Mouse (Mus musculus): ENCODE measurements around the gene Pnmal1. TPM values are rescaled to one million over a fixed set of nuclear protein-coding genes. Genes with fewer than 3 reads are reported as not detected.

Pnmal1 gene
- polyA plus RNA-seq, 1 experiment from 2014 or later: 0.15 TPM

DNA sequence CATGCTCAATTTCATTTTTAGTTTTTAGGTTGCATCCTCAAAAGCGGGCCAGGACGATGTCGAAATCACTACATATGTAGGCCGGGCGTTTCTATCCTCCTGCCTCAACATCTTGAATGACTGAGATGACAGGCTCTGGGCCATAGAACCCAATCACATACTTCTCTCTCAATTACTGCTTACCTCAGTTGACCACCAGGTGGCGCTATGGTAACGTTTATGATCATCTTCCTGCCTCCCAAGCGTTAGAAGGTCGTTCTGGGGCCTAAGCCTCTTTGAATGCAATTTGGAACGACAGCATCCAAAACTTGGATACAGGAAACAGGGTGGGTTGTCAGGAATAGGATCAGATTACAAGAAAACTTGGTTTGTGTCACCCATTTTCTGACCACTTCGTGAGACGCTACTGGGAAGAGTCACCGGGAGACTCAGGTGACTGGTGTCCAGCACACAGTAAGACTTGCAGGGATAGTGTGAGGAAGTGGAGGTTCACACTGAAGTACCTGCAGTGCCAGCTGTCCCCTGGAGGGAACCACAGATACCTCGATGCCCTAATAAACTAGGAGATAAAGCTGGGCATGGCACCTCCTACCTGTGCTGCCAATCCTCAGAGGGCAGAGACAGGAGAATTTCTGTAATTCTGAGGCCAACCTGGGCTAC, 27.4 kb upstream of the Pnmal1 start:
- Histone ChIP-seq H3K4me2 (no peak overlapping the region), H3K27me3 (replicated peaks) (no peaks in the 10 kb centered on the region)
- WGBS: 17% methylated on average over 14 of the region's 14 CpGs

GRCm38 (mm10) chr7:16932704-16933577, 26.5 kb upstream of the Pnmal1 start:
- no peaks in the 10 kb centered on the region for H3K36me3 ChIP-seq
- no peak overlapping the region for H3K4me2 ChIP-seq
- WGBS: 37% methylated on average over 14 of the region's 14 CpGs
- no peak for ATAC-seq (ENCODE audit: extremely low read depth, insufficient number of reproducible peaks, low FRiP score, low TSS enrichment)
- no peaks in the 10 kb centered on the region for H3K27me3 ChIP-seq (replicated peaks)
- H3K27ac ChIP-seq (replicated peaks): no peak overlapping the region
- H3K4me3 ChIP-seq: no peak overlapping the region
- H3K9ac ChIP-seq: no peak overlapping the region
- H3K4me1 ChIP-seq: no peaks in the 10 kb centered on the region; the same call in 1 of the 2 replicates
- H3K9me3 ChIP-seq: no peaks in the 10 kb centered on the region

More for the DNA sequence above, 27.4 kb upstream of the Pnmal1 start:
- Histone ChIP-seq H3K4me3 (no peak overlapping the region), H3K27ac (replicated peaks) (no peak overlapping the region), H3K36me3 (no peaks in the 10 kb centered on the region), H3K4me1 (no peaks in the 10 kb centered on the region; the same call in 1 of the 2 replicates), H3K9ac (no peak overlapping the region), H3K9me3 (no peaks in the 10 kb centered on the region)
- ATAC-seq (ENCODE audit: extremely low read depth, insufficient number of reproducible peaks, low FRiP score, low TSS enrichment): no peak

- no peak for ATAC-seq (ENCODE audit: extremely low read depth, insufficient number of reproducible peaks, low FRiP score, low TSS enrichment)
- Histone ChIP-seq H3K4me2 (no peak overlapping the region), H3K9me3 (no peaks in the 10 kb centered on the region), H3K27ac (replicated peaks) (no peak overlapping the region), H3K4me3 (no peak overlapping the region), H3K27me3 (replicated peaks) (no peaks in the 10 kb centered on the region), H3K9ac (no peak overlapping the region), H3K36me3 (no peaks in the 10 kb centered on the region), H3K4me1 (peaks cover 17% of the 10 kb centered on the region)
- WGBS: 39% methylated on average over 4 of the region's 4 CpGs
These were observed 22.2 kb upstream of the Pnmal1 start for GRCm38 (mm10) chr7:16937312-16937711.

- Histone ChIP-seq H3K27me3 (replicated peaks) (no peaks in the 10 kb centered on the region), H3K4me1 (peaks cover 17% of the 10 kb centered on the region), H3K9ac (no peak overlapping the region), H3K9me3 (no peaks in the 10 kb centered on the region), H3K4me2 (no peak overlapping the region), H3K4me3 (no peak overlapping the region), H3K36me3 (no peaks in the 10 kb centered on the region), H3K27ac (replicated peaks) (no peak overlapping the region)
- ATAC-seq (ENCODE audit: extremely low read depth, insufficient number of reproducible peaks, low FRiP score, low TSS enrichment): no peak
- WGBS: 70% methylated on average over 17 of the region's 17 CpGs
These were observed 21.2 kb upstream of the Pnmal1 start for GRCm38 (mm10) chr7:16938117-16938791.

GRCm38 (mm10) chr7:16940292-16940691, 19.2 kb upstream of the Pnmal1 start:
- Histone ChIP-seq H3K4me2 (peak overlapping the region; percentile 19; the same call in 1 of the 2 replicates), H3K4me1 (peaks cover 30% of the 10 kb centered on the region), H3K27me3 (replicated peaks) (peaks cover 11% of the 10 kb centered on the region), H3K27ac (replicated peaks) (peak overlapping the region; percentile 26), H3K36me3 (no peaks in the 10 kb centered on the region), H3K4me3 (no peak overlapping the region), H3K9me3 (no peaks in the 10 kb centered on the region), H3K9ac (peak overlapping the region; percentile 41)
- ATAC-seq (ENCODE audit: extremely low read depth, insufficient number of reproducible peaks, low FRiP score, low TSS enrichment): no peak
- 25% methylated on average over 7 of the region's 7 CpGs for WGBS

GRCm38 (mm10) chr7:16942861-16943260, 16.6 kb upstream of the Pnmal1 start:
- H3K4me1 ChIP-seq: peaks cover 55% of the 10 kb centered on the region
- H3K36me3 ChIP-seq: no peaks in the 10 kb centered on the region
- H3K27ac ChIP-seq (replicated peaks): no peak overlapping the region
- WGBS: 62% methylated on average over 4 of the region's 4 CpGs
- H3K27me3 ChIP-seq (replicated peaks): peaks cover 37% of the 10 kb centered on the region
- H3K4me3 ChIP-seq: no peak overlapping the region
- H3K9ac ChIP-seq: no peak overlapping the region
- no peaks in the 10 kb centered on the region for H3K9me3 ChIP-seq
- no peak overlapping the region for H3K4me2 ChIP-seq
- no peak for ATAC-seq (ENCODE audit: extremely low read depth, insufficient number of reproducible peaks, low FRiP score, low TSS enrichment)

GRCm38 (mm10) chr7:16944061-16944807, 15.2 kb upstream of the Pnmal1 start, which contains the start of gene Pnmal2:
TSS of gene Pnmal2 (plus strand) at chr7:16944682.
- H3K27ac ChIP-seq (replicated peaks): no peak within 1 kb of the TSS
- H3K4me2 ChIP-seq: peak within 1 kb of the TSS; percentile 92
- peak within 1 kb of the TSS; percentile 87 for H3K9ac ChIP-seq
- H3K36me3 ChIP-seq: no peaks in the 10 kb centered on the region
- H3K27me3 ChIP-seq (replicated peaks): peaks cover 50% of the 10 kb centered on the region
- peak; percentile 69; the same call in 1 of the 2 replicates for ATAC-seq (ENCODE audit: extremely low read depth, insufficient number of reproducible peaks, low FRiP score, low TSS enrichment)
- peaks cover 62% of the 10 kb centered on the region for H3K4me1 ChIP-seq
- 18% methylated on average over 36 of the region's 36 CpGs for WGBS
- peak within 1 kb of the TSS; percentile 66 for H3K4me3 ChIP-seq
- H3K9me3 ChIP-seq: no peaks in the 10 kb centered on the region

- H3K27me3 ChIP-seq (replicated peaks): peaks cover 56% of the 10 kb centered on the region
- no peak for ATAC-seq (ENCODE audit: extremely low read depth, insufficient number of reproducible peaks, low FRiP score, low TSS enrichment)
- WGBS: under 1% methylated on average over 22 of the region's 22 CpGs
- H3K9me3 ChIP-seq: no peaks in the 10 kb centered on the region
- H3K27ac ChIP-seq (replicated peaks): no peak overlapping the region
- peaks cover 64% of the 10 kb centered on the region for H3K4me1 ChIP-seq
- peak overlapping the region; percentile 92 for H3K4me2 ChIP-seq
- H3K36me3 ChIP-seq: no peaks in the 10 kb centered on the region
- peak overlapping the region; percentile 87 for H3K9ac ChIP-seq
- peak overlapping the region; percentile 66 for H3K4me3 ChIP-seq
These were observed 14.6 kb upstream of the Pnmal1 start for GRCm38 (mm10) chr7:16944808-16945315.

DNA sequence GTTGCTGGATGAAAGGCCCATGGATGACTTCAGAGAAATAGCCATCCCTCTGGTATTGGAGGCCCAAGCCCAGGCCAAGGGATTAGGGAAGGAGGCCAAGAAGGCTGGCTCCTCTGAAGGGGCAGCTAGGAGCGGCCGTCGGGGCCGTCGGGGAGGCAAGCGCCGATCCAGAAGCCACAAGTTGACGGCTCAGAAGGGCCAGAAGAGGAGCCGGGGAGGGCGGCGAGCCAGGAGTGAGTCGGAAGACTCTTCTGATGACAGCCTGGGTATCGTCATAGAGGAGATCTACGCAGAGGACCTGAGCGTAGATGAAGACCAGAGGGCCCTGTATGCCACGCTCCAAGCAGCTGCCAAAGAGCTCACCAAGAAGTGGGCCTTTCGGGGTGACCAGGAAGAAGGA, 14.1 kb upstream of the Pnmal1 start:
- peak overlapping the region; percentile 66 for H3K4me3 ChIP-seq
- H3K27ac ChIP-seq (replicated peaks): no peak overlapping the region
- WGBS: 12% methylated on average over 17 of the region's 17 CpGs
- ATAC-seq (ENCODE audit: extremely low read depth, insufficient number of reproducible peaks, low FRiP score, low TSS enrichment): no peak
- H3K36me3 ChIP-seq: no peaks in the 10 kb centered on the region
- peaks cover 57% of the 10 kb centered on the region for H3K27me3 ChIP-seq (replicated peaks)
- peaks cover 63% of the 10 kb centered on the region for H3K4me1 ChIP-seq
- no peaks in the 10 kb centered on the region for H3K9me3 ChIP-seq
- peak overlapping the region; percentile 92 for H3K4me2 ChIP-seq
- H3K9ac ChIP-seq: peak overlapping the region; percentile 87

- peak overlapping the region; percentile 66 for H3K4me3 ChIP-seq
- H3K27me3 ChIP-seq (replicated peaks): peaks cover 57% of the 10 kb centered on the region
- no peak for ATAC-seq (ENCODE audit: extremely low read depth, insufficient number of reproducible peaks, low FRiP score, low TSS enrichment)
- H3K4me1 ChIP-seq: peaks cover 63% of the 10 kb centered on the region
- no peaks in the 10 kb centered on the region for H3K9me3 ChIP-seq
- no peak overlapping the region for H3K27ac ChIP-seq (replicated peaks)
- WGBS: 4% methylated on average over 53 of the region's 53 CpGs
- peak overlapping the region; percentile 92 for H3K4me2 ChIP-seq
- no peaks in the 10 kb centered on the region for H3K36me3 ChIP-seq
- peak overlapping the region; percentile 72 for H3K9ac ChIP-seq
These were observed 12.8 kb upstream of the Pnmal1 start for GRCm38 (mm10) chr7:16946441-16947348.

Data from heart, embryonic 13.5 days (tissue).